Mouse (Mus musculus) layer of hippocampus, adult 9-10 months (tissue): ENCODE results near the gene Dpm1.

Source experiments
- DNase-seq: peaks from one replicate; pipeline ENCODE4 v3.0.0; 2022; ENCODE audit warnings: low spot score

Gene Dpm1

GRCm38 (mm10) chr2:168230026-168230728 lies at the start of gene Dpm1, which contains the start of the genes Gm20716 and Mocs3:
Dpm1 (minus strand) TSS chr2:168230591.
Gm20716 (minus strand) TSS chr2:168230364.
Mocs3 (plus strand) TSS chr2:168230622.
- DNase-seq: peak; percentile 79

GRCm38 (mm10) chr2:168274374-168274935 lies 44.1 kb upstream of the Dpm1 start:
- peak; percentile 63 for DNase-seq

GRCm38 (mm10) chr2:168273387-168273786 lies 43.0 kb upstream of the Dpm1 start:
- DNase-seq: no peak

- DNase-seq: no peak
Measured at GRCm38 (mm10) chr2:168268033-168268432, 37.6 kb upstream of the Dpm1 start.

- DNase-seq: no peak
Measured at GRCm38 (mm10) chr2:168260900-168261299, 30.5 kb upstream of the Dpm1 start.

- DNase-seq: no peak
Measured at GRCm38 (mm10) chr2:168260124-168260523, 29.7 kb upstream of the Dpm1 start.

GRCm38 (mm10) chr2:168259046-168259445 lies 28.7 kb upstream of the Dpm1 start:
- no peak for DNase-seq

GRCm38 (mm10) chr2:168257188-168257587 lies 26.8 kb upstream of the Dpm1 start:
- DNase-seq: no peak

- DNase-seq: no peak
Measured at GRCm38 (mm10) chr2:168256506-168256905, 26.1 kb upstream of the Dpm1 start.

- DNase-seq: no peak
Measured at GRCm38 (mm10) chr2:168253822-168254221, 23.4 kb upstream of the Dpm1 start.

GRCm38 (mm10) chr2:168252639-168253292 lies 22.4 kb upstream of the Dpm1 start:
- no peak for DNase-seq

- DNase-seq: peak; percentile 86
Measured at GRCm38 (mm10) chr2:168250270-168250669, 19.9 kb upstream of the Dpm1 start.

- no peak for DNase-seq
Measured at GRCm38 (mm10) chr2:168248856-168249245, 18.5 kb upstream of the Dpm1 start.

- DNase-seq: no peak
Measured at GRCm38 (mm10) chr2:168248167-168248855, 17.9 kb upstream of the Dpm1 start.

- no peak for DNase-seq
Measured at GRCm38 (mm10) chr2:168245571-168245970, 15.2 kb upstream of the Dpm1 start.

GRCm38 (mm10) chr2:168243278-168243677 lies 12.9 kb upstream of the Dpm1 start:
- DNase-seq: no peak

- no peak for DNase-seq
Measured at GRCm38 (mm10) chr2:168242841-168243240, 12.4 kb upstream of the Dpm1 start.

- DNase-seq: no peak
Measured at GRCm38 (mm10) chr2:168238335-168238734, 7.9 kb upstream of the Dpm1 start.

GRCm38 (mm10) chr2:168233286-168233685 lies 2.9 kb upstream of the Dpm1 start:
- DNase-seq: no peak

- no peak for DNase-seq
Measured at GRCm38 (mm10) chr2:168231471-168231829, 1.1 kb upstream of the Dpm1 start.

- no peak for DNase-seq
Measured at GRCm38 (mm10) chr2:168230773-168231470, 531 bp upstream of the Dpm1 start.
